Mouse (Mus musculus) testis, adult 2 months (tissue): Measurements from ENCODE around the gene Ngp. TPM values are rescaled to one million over a fixed set of nuclear protein-coding genes. Genes with fewer than 3 reads are reported as not detected.

Experiments used
- H3K27ac ChIP-seq: fragments of 200-500 bp; 2 replicates; pipeline ENCODE4 v1.5.1; 2012; ENCODE audit warnings: low read depth, low read length; ENCODE audit not compliant: control insufficient read depth, insufficient read depth
- H3K27me3 ChIP-seq: fragments of 200-500 bp; 2 replicates; pipeline ENCODE4 v1.6.1; 2012; ENCODE audit warnings: mild to moderate bottlenecking, low read length, moderate library complexity; ENCODE audit not compliant: control insufficient read depth, insufficient read depth
- H3K36me3 ChIP-seq: fragments of 200-500 bp; 2 replicates; pipeline ENCODE4 v1.6.1; 2012; ENCODE audit warnings: mild to moderate bottlenecking, low read length; ENCODE audit not compliant: control insufficient read depth, insufficient read depth
- H3K4me1 ChIP-seq: fragments of 200-500 bp; 2 replicates; pipeline ENCODE4 v1.6.1; 2012; ENCODE audit warnings: low read length; ENCODE audit not compliant: control insufficient read depth, insufficient read depth
- H3K4me3 ChIP-seq: fragments of 200-500 bp; 2 replicates; pipeline ENCODE4 v1.5.1; 2012; ENCODE audit warnings: low read depth, mild to moderate bottlenecking, low read length, moderate library complexity, mixed read lengths; ENCODE audit not compliant: control insufficient read depth
- CTCF ChIP-seq: fragments of 200-500 bp; IDR thresholded peaks from 2 replicates; pipeline ENCODE4 v1.5.1; 2012; ENCODE audit warnings: low read depth, mild to moderate bottlenecking, inconsistent platforms, low read length, moderate library complexity; ENCODE audit not compliant: control insufficient read depth, insufficient read depth, insufficient replicate concordance
- POLR2A ChIP-seq: fragments of 200-500 bp; IDR thresholded peaks from 2 replicates; pipeline ENCODE4 v1.6.1; 2012; ENCODE audit warnings: low read depth, mild to moderate bottlenecking, inconsistent platforms, low read length, moderate library complexity; ENCODE audit not compliant: control insufficient read depth
- polyA plus RNA-seq: library from polyadenylated mRNA; depleted of rRNA; stranded (reverse); fragments of >200 nt; gene quantifications from 2 replicates; pipeline ENCODE4 v1.2.3, GENCODE M21; 2012; rRNA removed

The Ngp gene
- polyA plus RNA-seq, 1 experiment, result not detected

DNA sequence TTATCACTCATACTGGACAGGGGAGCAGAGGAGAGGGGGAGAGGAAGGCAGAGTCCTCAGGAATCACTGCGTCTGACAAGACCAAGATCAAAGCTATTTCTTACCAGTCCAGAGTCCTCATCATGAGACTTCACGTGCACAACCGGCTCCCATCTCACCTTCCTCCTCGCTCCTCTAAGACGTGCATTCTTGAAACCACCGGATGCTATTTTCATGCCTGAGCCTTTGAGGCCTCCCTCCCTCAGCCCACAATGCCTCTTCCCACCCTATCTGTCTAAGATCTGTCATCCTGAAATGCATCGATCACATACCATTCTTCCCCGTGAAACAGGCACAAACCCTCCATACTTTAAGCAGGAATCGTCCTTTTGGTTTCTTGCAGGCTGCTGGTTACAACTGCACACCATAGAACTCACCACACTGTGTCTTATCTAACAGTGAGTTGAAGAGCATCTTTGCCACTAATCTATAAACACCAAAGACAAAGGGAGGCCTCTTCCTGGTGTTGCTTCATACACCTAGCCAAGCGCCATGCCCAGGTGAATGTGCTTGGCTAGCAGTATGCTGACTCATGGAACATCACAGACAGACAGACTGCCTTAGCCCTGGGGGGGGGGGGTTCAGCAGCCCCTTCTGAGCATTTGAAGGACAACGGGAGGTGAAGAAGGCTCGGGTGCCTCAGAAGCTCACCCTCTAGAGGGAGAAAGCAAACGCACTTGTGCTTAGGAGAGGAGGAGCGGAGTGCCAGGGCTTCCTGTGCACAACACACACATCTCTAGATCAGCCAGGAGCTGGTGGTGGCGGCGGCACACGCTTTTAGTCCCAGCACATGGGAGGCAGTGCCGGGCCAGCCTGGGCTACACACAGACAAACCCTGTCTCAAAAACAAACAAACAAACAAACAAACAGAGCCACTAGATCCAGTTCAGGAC lies 41.6 kb downstream of the Ngp start:
- TF ChIP-seq CTCF (no peak), POLR2A (no peak)

GRCm38 (mm10) chr9:110462321-110462720 lies 42.8 kb downstream of the Ngp start:
- Histone ChIP-seq H3K27me3 (no peaks in the 10 kb centered on the region), H3K27ac (no peak overlapping the region), H3K36me3 (no peaks in the 10 kb centered on the region), H3K4me1 (no peaks in the 10 kb centered on the region), H3K4me3 (no peak overlapping the region)
- TF ChIP-seq CTCF, result no peak
- no peak for TF ChIP-seq POLR2A

More for the DNA sequence above, 41.6 kb downstream of the Ngp start:
- Histone ChIP-seq H3K36me3 (no peaks in the 10 kb centered on the region), H3K27ac (no peak overlapping the region), H3K27me3 (no peaks in the 10 kb centered on the region), H3K4me3 (no peak overlapping the region), H3K4me1 (no peaks in the 10 kb centered on the region)

- Histone ChIP-seq H3K4me1 (no peaks in the 10 kb centered on the region), H3K4me3 (no peak overlapping the region), H3K27me3 (no peaks in the 10 kb centered on the region), H3K27ac (no peak overlapping the region), H3K36me3 (no peaks in the 10 kb centered on the region)
- TF ChIP-seq CTCF, result no peak
- TF ChIP-seq POLR2A, result no peak
These were observed 44.5 kb downstream of the Ngp start for GRCm38 (mm10) chr9:110463983-110464591.

GRCm38 (mm10) chr9:110465336-110465735 lies 45.8 kb downstream of the Ngp start:
- TF ChIP-seq CTCF (no peak), POLR2A (no peak)
- no peaks in the 10 kb centered on the region for H3K36me3 ChIP-seq
- H3K27ac ChIP-seq, result no peak overlapping the region
- no peak overlapping the region for H3K4me3 ChIP-seq
- H3K4me1 ChIP-seq, result no peaks in the 10 kb centered on the region
- H3K27me3 ChIP-seq, result no peaks in the 10 kb centered on the region

GRCm38 (mm10) chr9:110466179-110466578 lies 46.6 kb downstream of the Ngp start:
- no peak overlapping the region for H3K4me3 ChIP-seq
- no peaks in the 10 kb centered on the region for H3K36me3 ChIP-seq
- no peaks in the 10 kb centered on the region for H3K4me1 ChIP-seq
- no peak overlapping the region for H3K27ac ChIP-seq
- no peak for TF ChIP-seq POLR2A
- H3K27me3 ChIP-seq, result no peaks in the 10 kb centered on the region

Other genes starting within 250 kb of the Ngp start
- gene Cspg5, start 176.0 kb upstream of the Ngp start, polyA plus RNA-seq, result 1.6 and 2.0 TPM in 2 replicates
- 5.1 TPM in 2 replicates for gene Elp6, start 114.6 kb upstream of the Ngp start, polyA plus RNA-seq
- 10.8 and 13.3 TPM in 2 replicates for gene Scap, start 86.5 kb upstream of the Ngp start, polyA plus RNA-seq
- 28.4 and 32.3 TPM in 2 replicates for gene Ptpn23, start 11.5 kb upstream of the Ngp start, polyA plus RNA-seq
- 11.5 TPM in 2 replicates for gene Klhl18, start 56.9 kb downstream of the Ngp start, polyA plus RNA-seq
- gene Kif9, start 57.2 kb downstream of the Ngp start, polyA plus RNA-seq, result 122 and 131 TPM in 2 replicates
- 33.1 and 34.8 TPM in 2 replicates for gene Setd2, start 112.8 kb downstream of the Ngp start, polyA plus RNA-seq
- gene Nradd, start 204.7 kb downstream of the Ngp start, polyA plus RNA-seq, result 12.2 and 13.2 TPM in 2 replicates
- 5.4 and 6.1 TPM in 2 replicates for gene Nbeal2, start 234.4 kb downstream of the Ngp start, polyA plus RNA-seq
- 76.5 and 78.9 TPM in 2 replicates for gene Ccdc12, start 236.8 kb downstream of the Ngp start, polyA plus RNA-seq